11 mouse cellular contexts compared by ENCODE assay signal in genomic region chr1:191632511-191633095, GRCm38 (mm10).
"Had no signal": no experiment of that assay in that cellular context is flagged by ENCODE, and none has a peak within 500 bp of the region (broad histone marks: within the 10 kb centered on the region; RNA-seq: fewer than 3 reads in every experiment).

No protein-coding gene starts in this region.

- H3K9me3 ChIP-seq: limb, embryonic 15.5 days; midbrain, embryonic 13.5 days; neural tube, embryonic 15.5 days had no signal

- ATAC-seq: midbrain, embryonic 13.5 days had no signal

- DNase-seq: kidney, adult 8-10 months; kidney, postnatal 25 days; lung, adult 18-20 months; thymus, adult 18-20 months; thymus, postnatal 25 days had no signal

- H3K9ac ChIP-seq: limb, embryonic 15.5 days; liver, embryonic 14.5 days; midbrain, embryonic 13.5 days; neural tube, embryonic 15.5 days had no signal

- H3K36me3 ChIP-seq: limb, embryonic 15.5 days; midbrain, embryonic 13.5 days; neural tube, embryonic 15.5 days had no signal

- H3K27me3 ChIP-seq: limb, embryonic 15.5 days; midbrain, embryonic 13.5 days; neural tube, embryonic 15.5 days had no signal

- H3K4me1 ChIP-seq: limb, embryonic 15.5 days; midbrain, embryonic 13.5 days; neural tube, embryonic 15.5 days had no signal

- H3K4me3 ChIP-seq: left cerebral cortex, adult 2 months; limb, embryonic 15.5 days; midbrain, embryonic 13.5 days; myocyte; neural tube, embryonic 15.5 days had no signal

- H3K4me2 ChIP-seq: limb, embryonic 15.5 days; midbrain, embryonic 13.5 days; neural tube, embryonic 15.5 days had no signal

- H3K27ac ChIP-seq: left cerebral cortex, adult 2 months; limb, embryonic 15.5 days; liver, embryonic 14.5 days; midbrain, embryonic 13.5 days; neural tube, embryonic 15.5 days had no signal
